Comparison of ENCODE assay signal across 13 mouse cellular contexts in the genomic region with DNA sequence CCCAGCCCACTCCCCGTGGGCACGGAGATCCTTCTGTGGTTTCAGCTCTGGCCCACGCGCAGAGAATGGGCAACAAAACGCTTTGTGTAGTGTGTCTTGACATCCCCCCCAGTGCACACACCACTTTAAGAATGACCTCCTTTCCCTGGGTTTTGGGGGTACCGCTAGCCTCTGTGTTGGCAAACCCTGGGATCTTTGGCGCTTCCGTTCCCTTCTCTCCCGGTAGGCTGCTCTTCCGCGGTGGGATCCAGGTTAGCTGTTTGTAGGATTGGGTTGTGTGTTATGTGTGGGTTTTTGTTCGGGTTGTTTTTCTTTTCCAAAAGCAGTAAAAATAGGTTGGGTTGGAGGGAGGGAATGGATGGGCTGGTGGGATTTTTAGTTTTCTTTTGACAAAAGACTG. TPM values are rescaled to one million over a fixed set of nuclear protein-coding genes. Genes with fewer than 3 reads are reported as not detected.
A peak's percentile ranks its signal among the peaks of the same experiment; 100 is the strongest.
DNase-seq lines count a peak whose midpoint lies in the region; ATAC-seq and TF ChIP-seq lines count a peak whose summit lies in the region.
"Not testable (repeated sequence)": the region's sequence is repeated elsewhere in the genome, so short reads cannot be mapped to it uniquely, and the experiment has no call there.
"Had no signal": no experiment of that assay in that cellular context is flagged by ENCODE, and none has a peak within 500 bp of the region (broad histone marks: within the 10 kb centered on the region; RNA-seq: fewer than 3 reads in every experiment).

No protein-coding gene starts in this region.

- not testable (repeated sequence) for H3K9me3 ChIP-seq in E14TG2a.4 (ENCODE audit: low read length); embryonic facial prominence, embryonic 14.5 days (ENCODE audit: control insufficient read depth, low read length); hindbrain, embryonic 11.5 days (ENCODE audit: control insufficient read depth, low read length); limb, embryonic 14.5 days (ENCODE audit: control insufficient read depth, low read length); midbrain, embryonic 11.5 days (ENCODE audit: control insufficient read depth, low read length); neural tube, embryonic 14.5 days (ENCODE audit: control insufficient read depth, low read length)

- WGBS in embryonic facial prominence, embryonic 14.5 days = 2% methylated on average over 12 of the region's 12 CpGs
- WGBS in hindbrain, embryonic 11.5 days = 0% methylated on average over 11 of the region's 12 CpGs
- 45% methylated on average over 12 of the region's 12 CpGs for WGBS in kidney, adult 2 months
- WGBS in limb, embryonic 14.5 days = under 1% methylated on average over 12 of the region's 12 CpGs
- 2% methylated on average over 12 of the region's 12 CpGs for WGBS in midbrain, embryonic 11.5 days
- 0% methylated on average over 12 of the region's 12 CpGs for WGBS in neural tube, embryonic 14.5 days

- H3K4me2 ChIP-seq in embryonic facial prominence, embryonic 14.5 days (ENCODE audit: low read depth, low read length) = peak overlapping the region; percentile 68
- H3K4me2 ChIP-seq in hindbrain, embryonic 11.5 days (replicated peaks; ENCODE audit: low read depth, low read length) = peak overlapping the region; percentile 78
- peak overlapping the region; percentile 80 for H3K4me2 ChIP-seq in limb, embryonic 14.5 days (replicated peaks; ENCODE audit: low read depth, low read length, severe bottlenecking)
- peak overlapping the region; percentile 91 for H3K4me2 ChIP-seq in midbrain, embryonic 11.5 days
- peak overlapping the region; percentile 82 for H3K4me2 ChIP-seq in neural tube, embryonic 14.5 days (ENCODE audit: low read depth, low read length)

- peaks cover 65% of the 10 kb centered on the region for H3K4me1 ChIP-seq in E14TG2a.4 (replicated peaks; ENCODE audit: low read depth, low read length)
- H3K4me1 ChIP-seq in embryonic facial prominence, embryonic 14.5 days (ENCODE audit: control insufficient read depth, insufficient read depth, low read length) = peaks cover 40% of the 10 kb centered on the region
- H3K4me1 ChIP-seq in hindbrain, embryonic 11.5 days (replicated peaks; ENCODE audit: control insufficient read depth, insufficient read depth, low read length) = peaks cover 28% of the 10 kb centered on the region
- not testable (repeated sequence) for H3K4me1 ChIP-seq in kidney, adult 2 months (ENCODE audit: control insufficient read depth, insufficient read depth, low read length); neural tube, embryonic 14.5 days (ENCODE audit: control insufficient read depth, insufficient read depth, low read length)
- peaks cover 37% of the 10 kb centered on the region for H3K4me1 ChIP-seq in limb, embryonic 14.5 days (ENCODE audit: control insufficient read depth, insufficient read depth, low read length)
- H3K4me1 ChIP-seq in midbrain, embryonic 11.5 days (ENCODE audit: control insufficient read depth, insufficient read depth, low read length) = peaks cover 49% of the 10 kb centered on the region

- peaks cover 76% of the 10 kb centered on the region for H3K27me3 ChIP-seq in E14TG2a.4 (ENCODE audit: insufficient read depth, low read length)
- H3K27me3 ChIP-seq in embryonic facial prominence, embryonic 14.5 days (replicated peaks; ENCODE audit: control insufficient read depth, insufficient read depth, low read length); hindbrain, embryonic 11.5 days (ENCODE audit: control insufficient read depth, insufficient read depth, low read length); kidney, adult 2 months (replicated peaks; ENCODE audit: control insufficient read depth, insufficient read depth, low read length); limb, embryonic 14.5 days (ENCODE audit: control insufficient read depth, insufficient read depth, low read length); midbrain, embryonic 11.5 days (ENCODE audit: control insufficient read depth, insufficient read depth, low read length); neural tube, embryonic 14.5 days (ENCODE audit: control insufficient read depth, insufficient read depth, low read length): not testable (repeated sequence)

- H3K4me3 ChIP-seq in E14TG2a.4 (replicated peaks; ENCODE audit: low read length) = peak overlapping the region; percentile 83; the same call in 1 of the 2 replicates
- peak overlapping the region; percentile 93 for H3K4me3 ChIP-seq in embryonic facial prominence, embryonic 14.5 days (ENCODE audit: low read depth, low read length)
- peak overlapping the region; percentile 93 for H3K4me3 ChIP-seq in gastrocnemius, adult 2 months
- peak overlapping the region; percentile 87 for H3K4me3 ChIP-seq in hindbrain, embryonic 11.5 days (ENCODE audit: low read depth, low read length)
- peak overlapping the region; percentile 19; the same call in 1 of the 2 replicates for H3K4me3 ChIP-seq in kidney, adult 2 months (ENCODE audit: insufficient read depth, low read depth, low read length)
- peak overlapping the region; percentile 97 for H3K4me3 ChIP-seq in limb, embryonic 14.5 days (replicated peaks; ENCODE audit: low read length)
- peak overlapping the region; percentile 90 for H3K4me3 ChIP-seq in midbrain, embryonic 11.5 days (ENCODE audit: low read depth, low read length)
- peak overlapping the region; percentile 64 for H3K4me3 ChIP-seq in neural tube, embryonic 14.5 days (ENCODE audit: low read depth, low read length)

- not testable (repeated sequence) for TF ChIP-seq CTCF in E14TG2a.4 (conservative IDR thresholded peaks at IDR 0.05; ENCODE audit: low read length); gastrocnemius, adult 2 months (IDR thresholded peaks at IDR 0.05); kidney, adult 2 months (conservative IDR thresholded peaks at IDR 0.05; ENCODE audit: insufficient read depth, insufficient read length, low read depth, low read length)

- H3K9ac ChIP-seq in embryonic facial prominence, embryonic 14.5 days (ENCODE audit: low read depth, low read length) = peak overlapping the region; percentile 98
- peak overlapping the region; percentile 96 for H3K9ac ChIP-seq in hindbrain, embryonic 11.5 days (ENCODE audit: low read depth, low read length)
- peak overlapping the region; percentile 99 for H3K9ac ChIP-seq in limb, embryonic 14.5 days (ENCODE audit: low read depth, low read length, severe bottlenecking)
- H3K9ac ChIP-seq in midbrain, embryonic 11.5 days (ENCODE audit: low read length) = peak overlapping the region; percentile 97
- H3K9ac ChIP-seq in neural tube, embryonic 14.5 days (replicated peaks; ENCODE audit: low read depth, low read length) = peak overlapping the region; percentile 46

- H3K27ac ChIP-seq in embryonic facial prominence, embryonic 14.5 days (replicated peaks; ENCODE audit: low read depth, low read length) = peak overlapping the region; percentile 100
- peak overlapping the region; percentile 91 for H3K27ac ChIP-seq in gastrocnemius, adult 2 months
- H3K27ac ChIP-seq in hindbrain, embryonic 11.5 days (ENCODE audit: low read depth, low read length) = peak overlapping the region; percentile 67
- not testable (repeated sequence) for H3K27ac ChIP-seq in kidney, adult 2 months (ENCODE audit: insufficient read depth, low read depth, low read length); midbrain, embryonic 11.5 days (ENCODE audit: low read depth, low read length); neural tube, embryonic 14.5 days (ENCODE audit: low read depth, low read length)
- H3K27ac ChIP-seq in limb, embryonic 14.5 days (replicated peaks; ENCODE audit: low read depth, low read length) = peak overlapping the region; percentile 100

- DNase-seq in embryonic facial prominence, embryonic 14.5 days (ENCODE audit: low spot score); gastrocnemius, adult 2 months; hindbrain, embryonic 11.5 days (ENCODE audit: low spot score); kidney, adult 2 months; limb, embryonic 14.5 days (ENCODE audit: low spot score): not testable (repeated sequence)
- peak; percentile 93 for DNase-seq in midbrain, embryonic 11.5 days (ENCODE audit: low spot score, missing footprints)

- not testable (repeated sequence) for TF ChIP-seq POLR2A in kidney, adult 2 months (IDR thresholded peaks at IDR 0.05; ENCODE audit: low read depth, low read length)
- 0 out of 2 replicates have a peak, but pooled peaks have one; percentile 17 for TF ChIP-seq POLR2A in limb, embryonic 14.5 days (IDR thresholded peaks at IDR 0.05; ENCODE audit: borderline replicate concordance, extremely low read depth, insufficient read depth, insufficient read length)

- not testable (repeated sequence) for H3K36me3 ChIP-seq in E14TG2a.4 (ENCODE audit: insufficient read depth, low read length); hindbrain, embryonic 11.5 days (ENCODE audit: control insufficient read depth, insufficient read depth, low read length); kidney, adult 2 months (ENCODE audit: control insufficient read depth, insufficient read depth, low read length); midbrain, embryonic 11.5 days (ENCODE audit: control insufficient read depth, insufficient read depth, low read length); neural tube, embryonic 14.5 days (ENCODE audit: control insufficient read depth, insufficient read depth, low read length)
- H3K36me3 ChIP-seq in embryonic facial prominence, embryonic 14.5 days (ENCODE audit: control insufficient read depth, insufficient read depth, low read length) = peaks cover 13% of the 10 kb centered on the region
- peaks cover 26% of the 10 kb centered on the region for H3K36me3 ChIP-seq in limb, embryonic 14.5 days (ENCODE audit: control insufficient read depth, insufficient read depth, low read length)

- intact Hi-C loops in gastrocnemius, adult 2 months (cut with DNase I) = not testable (repeated sequence)

- ATAC-seq in embryonic facial prominence, embryonic 14.5 days (ENCODE audit: low read depth); hindbrain, embryonic 11.5 days (ENCODE audit: low FRiP score); limb, embryonic 14.5 days (ENCODE audit: low FRiP score, low read depth); midbrain, embryonic 11.5 days (ENCODE audit: low FRiP score); neural tube, embryonic 14.5 days (ENCODE audit: low read depth): not testable (repeated sequence)

RNA-seq across cellular contexts. Expression of a gene that starts 3.0 kb away (rescaled TPM):
- 41.7 and 48.9 TPM in 2 replicates for polyA plus RNA-seq in embryonic facial prominence, embryonic 14.5 days (2014; fragmentation: Nextera tagmentation; extraction: Ambion mirVana)
- total RNA-seq in gastrocnemius, adult 2 months (2021) = 1 to 10 TPM; 1.2 to 2.1 TPM
- 29.5 and 31.7 TPM in 2 replicates for polyA plus RNA-seq in hindbrain, embryonic 11.5 days (2014; fragmentation: Nextera tagmentation; extraction: Ambion mirVana)
- polyA plus RNA-seq in kidney, adult 2 months (2012; rRNA removed) = 8.5 and 12.2 TPM in 2 replicates
- 163 and 258 TPM in 2 replicates for polyA plus RNA-seq in limb, embryonic 14.5 days (2012; rRNA removed)
- polyA plus RNA-seq in limb, embryonic 14.5 days (2014; fragmentation: Nextera tagmentation; extraction: Ambion mirVana) = 65.5 and 70.7 TPM in 2 replicates
- 27.1 and 27.3 TPM in 2 replicates for polyA plus RNA-seq in midbrain, embryonic 11.5 days (2014; fragmentation: Nextera tagmentation; extraction: Ambion mirVana)
- polyA plus RNA-seq in neural tube, embryonic 14.5 days (2014; fragmentation: Nextera tagmentation; extraction: Ambion mirVana) = 6.5 and 10.5 TPM in 2 replicates
- total RNA-seq: megakaryocyte-erythroid progenitor cell, adult 5-6 weeks had no signal

RNA-seq across cellular contexts. Expression of a gene that starts 27.9 kb away (rescaled TPM):
- polyA plus RNA-seq in embryonic facial prominence, embryonic 14.5 days (2014; fragmentation: Nextera tagmentation; extraction: Ambion mirVana) = 9.5 and 15.7 TPM in 2 replicates
- total RNA-seq in gastrocnemius, adult 2 months (2021) = not detected
- 5.6 and 7.3 TPM in 2 replicates for polyA plus RNA-seq in hindbrain, embryonic 11.5 days (2014; fragmentation: Nextera tagmentation; extraction: Ambion mirVana)
- polyA plus RNA-seq in kidney, adult 2 months (2012; rRNA removed) = 0.59 and 0.68 TPM in 2 replicates
- polyA plus RNA-seq in limb, embryonic 14.5 days (2012; rRNA removed) = 5.5 and 7.2 TPM in 2 replicates
- 11.4 and 13.2 TPM in 2 replicates for polyA plus RNA-seq in limb, embryonic 14.5 days (2014; fragmentation: Nextera tagmentation; extraction: Ambion mirVana)
- polyA plus RNA-seq in midbrain, embryonic 11.5 days (2014; fragmentation: Nextera tagmentation; extraction: Ambion mirVana) = 13.9 and 14.6 TPM in 2 replicates
- polyA plus RNA-seq in neural tube, embryonic 14.5 days (2014; fragmentation: Nextera tagmentation; extraction: Ambion mirVana) = 6.6 and 6.9 TPM in 2 replicates
- total RNA-seq: megakaryocyte-erythroid progenitor cell, adult 5-6 weeks had no signal

RNA-seq across cellular contexts. Expression of a gene that starts 51.0 kb away (rescaled TPM):
- 36.1 and 41.2 TPM in 2 replicates for polyA plus RNA-seq in embryonic facial prominence, embryonic 14.5 days (2014; fragmentation: Nextera tagmentation; extraction: Ambion mirVana)
- total RNA-seq in gastrocnemius, adult 2 months (2021) = 10 to 100 TPM; 23.7 to 26.8 TPM
- 48.8 and 68.1 TPM in 2 replicates for polyA plus RNA-seq in hindbrain, embryonic 11.5 days (2014; fragmentation: Nextera tagmentation; extraction: Ambion mirVana)
- 11.6 and 12.4 TPM in 2 replicates for polyA plus RNA-seq in kidney, adult 2 months (2012; rRNA removed)
- 38.2 and 41.1 TPM in 2 replicates for polyA plus RNA-seq in limb, embryonic 14.5 days (2012; rRNA removed)
- polyA plus RNA-seq in limb, embryonic 14.5 days (2014; fragmentation: Nextera tagmentation; extraction: Ambion mirVana) = 43.0 and 54.7 TPM in 2 replicates
- polyA plus RNA-seq in midbrain, embryonic 11.5 days (2014; fragmentation: Nextera tagmentation; extraction: Ambion mirVana) = 42.5 and 43.8 TPM in 2 replicates
- polyA plus RNA-seq in neural tube, embryonic 14.5 days (2014; fragmentation: Nextera tagmentation; extraction: Ambion mirVana) = 57.8 and 83.7 TPM in 2 replicates

RNA-seq across cellular contexts. Expression of a gene that starts 56.3 kb away (rescaled TPM):
- 0.95 and 1.3 TPM in 2 replicates for polyA plus RNA-seq in embryonic facial prominence, embryonic 14.5 days (2014; fragmentation: Nextera tagmentation; extraction: Ambion mirVana)
- not detected for total RNA-seq in gastrocnemius, adult 2 months (2021)
- 0.88 and 0.91 TPM in 2 replicates for polyA plus RNA-seq in hindbrain, embryonic 11.5 days (2014; fragmentation: Nextera tagmentation; extraction: Ambion mirVana)
- polyA plus RNA-seq in kidney, adult 2 months (2012; rRNA removed) = not detected in 2 replicates
- polyA plus RNA-seq in limb, embryonic 14.5 days (2012; rRNA removed) = 0.68 and 1.2 TPM in 2 replicates
- 0.91 and 1.00 TPM in 2 replicates for polyA plus RNA-seq in limb, embryonic 14.5 days (2014; fragmentation: Nextera tagmentation; extraction: Ambion mirVana)
- 0.40 and 0.62 TPM in 2 replicates for polyA plus RNA-seq in midbrain, embryonic 11.5 days (2014; fragmentation: Nextera tagmentation; extraction: Ambion mirVana)
- polyA plus RNA-seq in neural tube, embryonic 14.5 days (2014; fragmentation: Nextera tagmentation; extraction: Ambion mirVana) = 0.11 and 0.12 TPM in 2 replicates
- total RNA-seq: adrenal gland, postnatal 10 days; gastrocnemius, adult 8-10 months; layer of hippocampus, adult 8-10 months; left cerebral cortex, postnatal 10 days; megakaryocyte-erythroid progenitor cell, adult 5-6 weeks had no signal

Comparison
In these comparisons a context has a peak if more than half of its experiments do, and no peak if none do; other contexts are left out.
1. H3K4me3 ChIP-seq: peak in every context shown above with its lines; median percentile 97 in limb, embryonic 14.5 days; 93 in embryonic facial prominence, embryonic 14.5 days; 93 in gastrocnemius, adult 2 months; 90 in midbrain, embryonic 11.5 days; 87 in hindbrain, embryonic 11.5 days; 83 in E14TG2a.4; 64 in neural tube, embryonic 14.5 days; 19 in kidney, adult 2 months.
2. H3K9ac ChIP-seq: peak in every context shown above with its lines; median percentile 99 in limb, embryonic 14.5 days; 98 in embryonic facial prominence, embryonic 14.5 days; 97 in midbrain, embryonic 11.5 days; 96 in hindbrain, embryonic 11.5 days; 46 in neural tube, embryonic 14.5 days.